Mouse (Mus musculus): ENCODE results near the gene Fstl4.

The Fstl4 gene

GRCm38 (mm10) chr11:53233590-53233989 lies 469.2 kb downstream of the Fstl4 start:
- no peak for DNase-seq (ENCODE audit: low spot score)
